Mouse (Mus musculus) erythroid progenitor cell, adult 5-6 weeks (primary cell): ENCODE measurements around the gene Patj. TPM values are rescaled to one million over a fixed set of nuclear protein-coding genes. Genes with fewer than 3 reads are reported as not detected.

Experiments
- ATAC-seq: replicated peaks from 2 replicates; pipeline ENCODE4 v1.8.0; 2016; ENCODE audit warnings: moderate number of reproducible peaks, mild to moderate bottlenecking, moderate TSS enrichment, inconsistent platforms; ENCODE audit not compliant: poor library complexity, low FRiP score, severe bottlenecking
- total RNA-seq, 2 experiments: library from RNA; stranded (forward) in 1 of 2; stranded (reverse) in 1 of 2; fragments of 150-400 nt in 1 of 2; fragments of 186-747, 209-891 nt in 1 of 2; gene quantifications; 2 replicates each; pipeline versions ENCODE4 v1.2.3 to v1.2.4; 2015 to 2017; ENCODE audit warnings: low replicate concordance in 2 of 2

Patj gene
- total RNA-seq, 2 experiments from 2014 or later: 4.2 TPM; not detected in 1

DNA sequence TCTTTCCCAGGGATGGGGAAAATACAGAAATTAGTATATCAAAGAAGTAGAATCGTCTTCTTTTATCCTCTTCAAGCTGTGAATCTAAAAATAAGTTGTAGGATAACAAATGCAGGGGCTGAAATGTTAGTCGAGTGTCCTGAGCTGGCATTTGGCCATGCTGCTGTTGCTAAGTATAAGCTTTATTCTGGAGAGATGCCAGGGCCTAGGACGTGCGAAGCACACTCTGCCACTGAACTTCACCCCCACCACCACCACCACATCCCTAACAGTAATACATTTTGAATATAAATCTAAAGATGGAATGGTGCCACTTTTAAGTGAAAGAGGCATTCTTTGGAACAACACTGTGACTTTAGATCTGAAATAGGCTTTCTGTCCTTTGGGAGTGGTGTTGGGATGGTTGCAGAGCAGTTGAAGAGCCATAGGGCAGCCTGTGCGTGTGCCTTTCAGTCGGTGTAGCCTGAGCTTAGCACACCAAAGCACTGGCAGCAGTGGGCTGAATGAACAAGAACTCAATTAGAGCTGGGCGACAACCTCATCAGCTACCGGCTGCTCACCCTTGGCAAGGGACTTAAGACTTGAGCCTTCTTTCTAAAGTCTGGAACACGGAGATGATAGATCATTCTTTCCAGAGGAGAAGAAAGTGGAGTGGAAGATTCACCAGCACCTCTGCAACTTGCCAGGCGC lies 168.1 kb downstream of the Patj start:
- ATAC-seq: no peak

DNA sequence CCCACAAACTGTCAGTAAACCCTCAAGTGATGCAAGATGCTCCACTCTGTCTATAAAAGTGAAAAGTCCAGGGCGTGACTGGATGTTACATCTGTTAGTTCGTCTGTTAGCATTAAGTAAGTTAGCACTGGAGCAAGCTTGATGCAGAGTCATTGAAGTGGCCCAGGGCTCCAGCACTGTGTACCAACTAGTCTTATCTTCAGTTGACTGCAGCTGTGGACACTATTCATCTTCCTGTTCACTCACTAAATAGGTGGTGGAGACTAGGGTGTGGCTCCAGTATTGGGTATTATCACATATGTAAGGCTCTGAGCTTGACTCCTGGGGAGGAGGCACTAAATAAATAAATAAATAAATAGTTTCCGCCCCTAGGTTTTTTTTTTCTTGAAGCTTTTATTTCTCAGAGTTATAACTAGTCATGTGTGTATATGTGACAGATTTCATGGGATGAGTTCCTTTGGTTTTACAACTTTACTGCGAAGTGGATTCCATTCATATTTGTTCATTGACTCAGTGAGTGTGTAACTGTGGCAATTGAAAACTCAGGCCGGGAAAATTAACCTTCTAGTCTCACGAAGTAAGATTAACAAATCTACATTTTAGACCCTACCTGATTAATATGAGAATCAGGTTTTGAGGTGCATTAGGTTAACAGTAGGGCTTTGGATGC lies 168.7 kb downstream of the Patj start:
- ATAC-seq: no peak

GRCm38 (mm10) chr4:98566741-98567140 lies 171.2 kb downstream of the Patj start:
- ATAC-seq: no peak

- ATAC-seq: no peak
These were observed 171.9 kb downstream of the Patj start for GRCm38 (mm10) chr4:98567457-98567856.

GRCm38 (mm10) chr4:98569904-98570303 lies 174.3 kb downstream of the Patj start:
- ATAC-seq: no peak

DNA sequence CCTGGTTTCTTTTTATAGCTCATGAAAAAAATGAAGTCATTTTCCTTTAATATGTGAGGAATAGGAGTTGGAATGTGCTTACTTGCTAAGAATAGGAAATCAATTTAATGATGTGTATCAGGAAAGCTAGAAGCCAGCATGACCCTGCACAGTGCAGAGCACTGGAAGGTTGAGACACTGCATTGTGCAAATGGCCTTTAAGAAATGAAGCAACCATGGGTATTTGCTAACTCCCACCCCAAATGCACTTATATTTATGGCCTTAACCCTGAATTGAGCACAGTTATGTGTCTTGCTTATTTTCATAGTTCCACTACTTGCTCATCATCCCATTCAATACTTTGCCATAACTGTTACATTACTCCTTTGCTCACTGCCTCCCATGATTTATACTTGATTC lies 181.7 kb downstream of the Patj start:
- ATAC-seq: no peak

GRCm38 (mm10) chr4:98577957-98578541 lies 182.5 kb downstream of the Patj start:
- ATAC-seq: no peak

GRCm38 (mm10) chr4:98581456-98581855 lies 185.9 kb downstream of the Patj start:
- no peak for ATAC-seq

DNA sequence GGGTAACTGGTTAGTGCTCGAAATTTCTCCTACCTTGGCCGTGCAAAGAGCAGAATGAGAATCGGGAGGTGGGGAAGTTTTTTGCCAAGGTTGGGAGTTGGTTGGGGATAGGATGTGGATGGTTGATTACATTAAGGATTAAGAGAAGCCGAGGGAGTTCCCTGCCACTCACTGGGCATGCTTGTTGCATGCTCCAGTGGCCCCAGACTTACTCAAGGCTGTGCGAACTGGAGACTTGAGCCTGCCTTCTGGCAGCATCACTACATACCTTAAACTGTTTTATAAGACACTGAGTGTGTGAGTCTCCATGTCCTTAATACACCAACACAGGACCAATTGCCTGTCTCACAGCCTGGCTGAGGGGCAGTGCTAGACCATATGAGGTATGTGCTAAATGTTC lies 188.4 kb downstream of the Patj start:
- ATAC-seq: no peak

DNA sequence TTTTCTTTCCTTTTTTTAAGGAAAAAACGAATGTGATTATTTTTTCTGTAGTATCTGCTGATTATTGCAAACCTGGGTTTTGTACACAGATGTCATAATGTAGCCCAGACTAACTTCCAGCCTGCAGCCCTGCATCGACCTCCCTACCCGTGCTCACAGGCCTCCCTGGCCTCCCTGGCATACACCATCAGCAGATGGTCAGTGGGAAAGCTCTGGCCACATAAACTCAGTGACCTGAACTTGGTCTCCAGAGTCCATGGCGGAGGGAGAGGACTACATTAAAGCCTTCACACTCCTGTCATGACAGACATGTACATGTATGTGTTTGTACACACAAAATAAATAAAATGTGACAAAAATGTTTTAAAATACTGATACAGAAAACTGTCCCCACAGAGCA lies 190.7 kb downstream of the Patj start:
- ATAC-seq: no peak

DNA sequence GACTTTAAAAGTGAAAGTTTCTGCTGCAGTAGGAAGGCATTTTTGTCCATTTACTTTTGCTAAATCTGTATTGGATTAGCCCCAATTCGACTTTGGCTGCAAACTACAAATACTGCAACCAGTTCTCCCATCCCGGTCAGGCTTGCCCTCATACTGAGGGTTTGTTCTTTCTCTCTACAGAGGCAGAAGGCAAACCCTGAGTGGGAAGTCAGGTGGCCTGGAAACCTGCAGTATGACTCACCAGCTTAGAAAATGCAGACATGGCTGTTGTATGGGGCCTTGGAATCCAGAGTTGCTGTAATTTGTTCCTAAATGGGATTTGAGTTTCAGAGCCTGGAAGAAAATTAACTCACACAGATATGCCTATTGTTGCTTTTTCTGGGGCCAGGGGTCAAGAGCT lies 192.1 kb downstream of the Patj start:
- no peak for ATAC-seq

- ATAC-seq: no peak
These were observed 198.4 kb downstream of the Patj start for GRCm38 (mm10) chr4:98593961-98594360.

GRCm38 (mm10) chr4:98598546-98598971 lies 203.0 kb downstream of the Patj start:
- ATAC-seq: no peak

DNA sequence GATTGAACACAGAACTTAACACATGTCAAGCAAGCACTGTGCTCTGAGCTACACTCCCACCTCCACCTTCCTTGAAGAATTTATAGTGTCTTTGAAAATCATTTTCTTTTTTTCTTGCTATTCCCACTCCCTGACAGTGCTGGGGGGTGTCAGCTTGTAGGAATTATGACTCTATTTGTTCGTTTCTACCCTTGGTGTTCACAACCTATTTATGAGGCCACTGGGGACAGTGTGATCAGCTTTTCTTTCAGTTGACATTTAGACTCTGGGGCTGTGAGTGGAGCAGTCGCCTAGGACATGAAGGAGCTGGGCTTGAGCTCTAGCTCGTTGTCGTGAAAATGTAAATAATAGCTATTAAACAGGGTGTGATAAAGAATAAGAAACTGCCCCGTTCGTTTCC lies 203.8 kb downstream of the Patj start:
- no peak for ATAC-seq

- no peak for ATAC-seq
These were observed 207.5 kb downstream of the Patj start for GRCm38 (mm10) chr4:98603131-98603530.

GRCm38 (mm10) chr4:98610501-98610900 lies 214.9 kb downstream of the Patj start:
- ATAC-seq: no peak

DNA sequence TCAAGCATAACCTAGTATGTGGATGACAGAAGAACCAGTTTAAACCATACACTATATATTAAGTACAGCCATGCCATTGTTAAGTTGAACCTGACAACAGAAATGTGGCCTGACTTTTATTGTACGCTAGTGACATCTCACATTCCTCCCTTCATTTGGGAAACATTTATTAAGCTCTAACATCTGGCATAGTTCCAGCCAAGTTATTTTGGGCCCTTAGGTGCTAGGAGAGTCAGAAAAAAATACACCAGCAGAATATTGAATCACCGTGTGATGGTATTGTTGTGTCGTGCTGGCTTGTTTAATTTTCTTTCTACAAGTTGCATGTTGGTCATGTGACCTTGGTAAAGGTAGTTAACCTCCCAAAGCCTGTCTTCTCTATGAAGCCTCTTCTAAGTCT lies 218.8 kb downstream of the Patj start:
- ATAC-seq: no peak

DNA sequence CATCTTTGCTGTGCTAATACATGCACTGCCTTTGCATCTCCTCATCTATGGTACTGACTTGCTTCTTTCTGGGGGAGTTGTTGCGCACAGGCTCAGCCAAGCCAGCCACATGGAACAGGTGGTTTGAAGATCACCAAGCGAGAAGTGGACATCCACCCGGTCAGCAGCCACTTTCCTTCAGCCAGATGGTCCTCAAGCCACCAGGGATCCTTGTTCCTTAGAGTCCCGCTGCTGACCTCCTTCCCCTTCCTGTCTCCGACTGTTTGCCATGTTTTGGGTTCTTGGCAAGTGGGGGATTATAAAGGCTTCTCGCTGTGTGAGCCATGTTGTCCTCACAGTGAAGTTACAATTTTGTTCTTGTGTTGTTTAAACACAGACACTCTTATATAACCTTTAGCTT lies 223.6 kb downstream of the Patj start:
- no peak for ATAC-seq

DNA sequence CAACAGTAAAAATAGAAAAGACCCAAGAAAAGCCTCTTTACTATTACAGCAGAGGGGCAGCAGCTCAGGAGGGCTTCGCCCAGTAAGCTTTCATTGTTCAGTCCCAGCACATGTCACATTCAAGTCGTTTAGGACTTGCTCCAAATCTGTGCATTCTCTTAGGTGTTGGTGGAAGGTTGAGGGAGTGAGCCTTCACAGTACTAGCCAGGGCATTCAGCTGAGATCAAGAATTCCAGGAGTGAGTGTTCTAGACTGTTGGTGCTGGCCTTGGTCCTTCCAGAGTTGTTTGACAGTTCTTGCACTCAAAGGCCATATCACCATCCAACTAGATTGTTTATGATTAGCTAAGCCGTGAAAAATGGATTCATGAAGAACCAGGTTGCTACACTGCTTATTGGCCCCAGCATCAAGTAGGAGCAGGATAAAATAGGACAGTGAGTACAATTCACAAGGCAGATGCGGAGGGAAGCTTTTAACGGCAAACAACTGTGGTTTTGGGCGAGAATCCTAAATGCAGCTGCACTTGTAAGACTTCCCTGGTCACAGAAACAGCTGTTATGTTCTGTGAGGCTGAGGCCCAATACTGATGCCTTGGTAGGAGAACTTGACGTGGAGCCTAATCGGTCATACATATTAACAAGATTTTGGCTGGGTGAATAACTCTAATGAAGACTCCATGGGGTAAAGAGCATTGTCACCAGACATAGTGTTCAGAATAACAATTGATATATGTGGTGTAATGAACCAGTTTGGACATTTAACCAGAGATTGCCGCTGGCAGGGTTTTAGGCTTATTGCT lies 225.6 kb downstream of the Patj start:
- ATAC-seq: no peak

GRCm38 (mm10) chr4:98622180-98622579 lies 226.6 kb downstream of the Patj start:
- no peak for ATAC-seq
